Mouse (Mus musculus): ENCODE results near the gene Wasf3.

DNA sequence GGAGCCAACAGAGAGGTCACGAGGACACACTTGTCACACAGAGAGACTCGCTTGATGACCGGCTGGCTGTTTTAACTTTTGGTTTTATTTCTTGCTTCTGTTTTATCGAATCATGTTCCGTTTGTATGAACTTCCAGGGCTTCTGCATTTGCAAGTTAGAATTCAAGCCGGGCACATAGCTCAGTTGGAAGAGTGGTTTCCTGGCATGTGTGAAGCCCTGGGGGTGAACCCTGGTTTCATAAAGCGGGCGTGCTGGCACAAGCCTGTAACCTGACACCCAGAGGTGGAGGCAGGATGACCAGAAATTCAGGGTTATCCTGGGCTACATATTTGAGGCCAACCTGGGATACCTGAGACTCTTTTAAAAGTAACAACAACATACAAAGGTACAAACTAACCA is 76.8 kb downstream of the Wasf3 start:
- no peak for TF ChIP-seq CTCF (IDR thresholded peaks at IDR 0.05; ENCODE audit: low read depth)
- no peak for TF ChIP-seq EP300 (optimal IDR thresholded peaks at IDR 0.05)

All from stomach, postnatal 0 days (tissue).